Mouse (Mus musculus): ENCODE results near the gene Elovl1.
A peak's percentile ranks its signal among the peaks of the same experiment; 100 is the strongest.

Elovl1 gene

DNA sequence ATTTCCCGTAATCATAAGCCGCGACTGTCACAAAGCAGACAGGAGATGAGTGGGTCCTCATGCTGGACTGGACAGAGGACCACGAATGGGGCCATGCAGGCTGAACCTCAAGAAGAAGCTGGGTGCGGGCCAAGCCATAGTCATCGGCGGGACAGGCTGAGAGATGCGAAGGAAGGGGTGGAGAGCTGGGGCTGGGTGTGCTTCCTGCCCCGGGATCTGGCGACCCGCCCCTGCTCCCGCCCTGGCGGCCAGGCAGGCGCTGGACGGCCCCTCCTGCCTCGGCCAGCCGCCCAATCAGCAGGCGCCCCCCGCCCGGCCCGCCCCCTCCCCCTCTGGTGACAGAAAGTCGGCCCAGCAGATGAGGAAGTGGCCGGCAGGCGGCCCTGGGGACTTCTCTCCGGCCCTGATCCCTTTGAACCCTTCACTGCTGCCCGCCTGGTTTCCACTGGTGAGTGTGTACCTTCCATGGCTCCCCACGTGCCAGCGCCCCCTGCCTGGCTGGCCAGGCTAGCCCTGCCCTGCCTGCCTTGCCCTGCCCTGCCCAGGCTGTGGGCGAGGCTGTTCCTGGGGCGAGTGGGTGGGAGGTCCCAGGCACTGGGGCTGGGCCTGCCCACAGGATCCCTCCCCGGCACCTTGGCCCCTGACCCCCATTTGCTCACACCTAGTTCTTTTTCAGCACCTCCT lies at the start of gene Elovl1:
Elovl1 (plus strand) TSS at position 326 of the 684 bp plus-strand sequence.
- peak; percentile 64 for DNase-seq

- no peak for DNase-seq
Measured at GRCm38 (mm10) chr4:118383271-118383670, 44.6 kb upstream of the Elovl1 start.

DNA sequence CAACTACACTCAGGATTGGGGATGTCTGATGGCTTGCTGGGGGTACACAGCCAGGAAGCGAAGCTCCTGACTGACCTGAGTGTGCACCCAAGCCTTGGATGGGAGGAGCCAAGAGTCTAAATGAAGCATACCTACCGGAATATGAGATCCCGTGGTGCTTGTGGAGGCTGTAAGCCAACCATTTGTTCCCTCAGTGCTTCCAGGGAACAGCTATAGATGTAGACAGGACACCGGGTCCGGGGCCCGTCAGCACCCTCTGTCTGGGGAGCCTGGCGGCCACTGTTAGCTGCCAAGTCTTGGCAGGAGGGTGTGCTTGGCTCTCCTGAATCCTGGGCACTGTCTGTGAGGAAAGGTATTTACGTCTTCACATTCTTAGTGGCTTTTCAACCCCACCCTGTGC lies 40.6 kb upstream of the Elovl1 start:
- DNase-seq, result no peak

DNA sequence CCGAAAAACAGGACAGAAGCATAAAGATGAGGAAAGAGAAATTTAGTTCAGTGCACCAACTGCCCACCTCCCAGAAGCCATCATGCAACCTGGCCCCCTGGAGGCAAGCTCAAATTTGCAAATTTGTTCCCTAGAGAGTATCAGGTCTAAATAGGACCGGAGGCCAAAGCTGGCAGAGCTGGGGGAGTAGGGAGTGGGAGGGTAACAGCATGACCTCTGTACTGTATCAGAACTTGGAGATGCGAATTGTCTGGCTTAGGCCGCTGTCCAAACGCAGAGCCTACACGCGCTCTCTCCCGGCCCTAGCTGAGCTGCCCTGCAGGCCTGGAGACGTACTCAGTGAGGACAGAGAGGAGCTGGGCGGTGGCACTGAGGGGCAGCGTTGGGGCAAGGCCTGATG lies 37.7 kb upstream of the Elovl1 start:
- no peak for DNase-seq

GRCm38 (mm10) chr4:118394505-118394904 lies 33.4 kb upstream of the Elovl1 start:
- DNase-seq, result no peak

DNA sequence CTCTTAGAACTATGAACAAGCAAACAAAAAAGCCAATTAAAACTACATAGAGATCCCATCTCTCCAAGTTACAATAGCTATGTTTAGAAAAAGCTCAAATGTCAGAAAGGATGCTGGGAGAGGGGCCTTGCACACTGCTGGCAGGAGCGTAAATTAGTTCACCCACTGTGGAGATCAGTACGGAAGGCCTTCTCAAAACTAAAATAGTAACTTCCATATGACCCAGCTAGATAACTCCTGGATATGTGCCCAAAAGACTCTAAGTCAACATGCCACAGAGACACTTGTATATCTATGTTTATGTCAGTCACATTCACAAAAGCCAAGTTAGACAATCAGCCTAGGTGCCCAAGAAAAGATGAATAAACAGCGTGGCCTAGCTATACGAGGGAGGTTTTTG lies 32.6 kb upstream of the Elovl1 start:
- no peak for DNase-seq

DNA sequence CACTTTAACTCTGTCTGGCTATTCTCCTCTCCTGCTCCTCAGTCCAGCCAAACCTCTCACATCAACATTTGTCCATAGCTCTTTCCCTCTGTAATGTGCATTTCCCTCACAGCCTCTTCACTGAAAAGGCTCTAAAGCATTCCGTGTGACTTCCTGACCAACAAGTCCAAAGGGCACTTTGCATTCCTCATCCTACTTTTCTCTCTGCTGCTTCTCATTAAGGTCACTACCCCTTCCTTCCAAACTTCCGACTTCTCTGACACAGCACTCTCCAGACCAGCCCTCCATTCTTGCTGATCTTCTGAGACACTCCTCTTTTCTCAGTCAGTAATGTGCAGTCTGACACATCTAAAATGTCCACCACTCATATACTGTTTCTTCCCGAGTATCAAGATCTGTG lies 31.5 kb upstream of the Elovl1 start:
- DNase-seq, result no peak

GRCm38 (mm10) chr4:118398400-118398799 lies 29.5 kb upstream of the Elovl1 start:
- no peak for DNase-seq

DNA sequence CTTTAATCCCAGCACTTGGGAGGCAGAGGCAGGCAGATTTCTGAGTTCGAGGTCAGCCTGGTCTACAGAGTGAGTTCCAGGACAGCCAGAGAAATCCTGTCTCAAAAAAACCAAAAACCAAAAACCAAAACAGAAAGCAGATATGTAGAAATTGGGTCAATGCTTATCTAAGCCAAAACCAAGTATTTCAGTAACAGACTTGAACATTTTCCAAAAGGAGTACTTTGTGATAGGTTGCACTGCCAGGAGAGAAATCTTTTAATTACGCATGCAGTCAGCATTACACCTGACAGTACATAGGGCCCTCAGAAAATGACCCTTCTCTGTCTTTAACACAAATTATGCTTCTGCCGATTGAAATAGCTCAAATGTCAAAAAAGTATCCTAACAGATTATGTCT lies 26.5 kb upstream of the Elovl1 start:
- DNase-seq, result no peak

DNA sequence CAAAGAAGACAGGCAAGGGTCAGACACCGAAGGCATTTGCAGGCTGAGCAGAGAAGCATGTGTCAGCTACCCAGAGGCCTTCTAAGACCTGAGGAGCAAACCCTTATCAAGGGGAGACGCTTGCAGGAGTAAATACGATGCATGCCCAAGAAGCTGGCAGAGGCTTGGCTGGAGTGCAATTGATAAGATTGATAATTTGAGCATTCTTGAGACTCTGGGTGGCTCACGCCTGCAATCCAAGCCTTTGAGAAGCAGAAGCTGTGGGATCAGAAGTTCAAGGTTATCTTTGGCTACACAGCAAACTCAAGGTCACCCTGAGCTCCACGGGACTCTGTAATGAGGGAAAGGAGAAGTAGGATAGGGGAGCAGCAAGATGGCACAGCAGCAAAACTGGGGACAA lies 26.0 kb upstream of the Elovl1 start:
- DNase-seq, result no peak

GRCm38 (mm10) chr4:118402701-118403100 lies 25.2 kb upstream of the Elovl1 start:
- no peak for DNase-seq

DNA sequence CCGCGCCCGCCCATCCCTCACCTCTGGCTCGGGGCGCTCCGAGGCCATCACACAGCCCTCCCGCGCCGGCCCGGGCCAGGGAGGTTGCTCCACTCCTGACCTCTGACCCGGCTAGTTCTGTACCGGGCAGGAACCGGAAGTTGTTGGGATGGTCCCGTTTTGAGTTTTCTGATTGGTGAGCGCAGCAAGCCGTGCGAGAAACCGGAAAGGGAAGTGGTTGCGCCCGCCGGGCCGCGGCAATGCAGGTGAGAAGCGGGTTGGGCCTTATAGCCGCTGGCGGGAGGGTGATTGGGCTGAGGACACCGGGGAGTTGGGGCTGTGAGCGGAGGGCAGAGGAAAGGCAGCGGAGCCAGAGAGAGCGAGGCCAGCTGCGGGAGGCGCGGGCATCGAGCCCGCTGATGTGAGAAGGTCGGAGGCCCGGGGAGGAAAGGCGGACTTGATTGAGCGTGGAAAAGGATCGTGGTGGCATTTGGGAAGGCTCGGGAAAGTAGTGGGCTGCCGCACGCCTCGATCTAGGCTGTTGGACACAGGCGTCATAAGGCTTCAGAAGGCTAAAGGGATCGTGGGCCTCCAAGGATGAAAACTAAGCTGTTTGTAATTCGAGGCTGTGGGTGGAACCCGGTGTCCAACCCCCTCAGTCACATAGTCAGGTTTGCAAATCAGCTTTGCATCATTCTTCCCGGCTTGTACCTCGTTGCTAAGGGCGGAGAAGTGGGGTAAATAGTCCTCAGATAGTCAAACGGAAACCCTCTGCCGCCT lies 18.6 kb upstream of the Elovl1 start, which contains the start of the genes Szt2 and Med8:
Szt2 (minus strand) TSS at position 132 of the 759 bp plus-strand sequence.
Med8 (plus strand) TSS at position 196 of the 759 bp plus-strand sequence.
- peak; percentile 92 to 94 for DNase-seq

DNA sequence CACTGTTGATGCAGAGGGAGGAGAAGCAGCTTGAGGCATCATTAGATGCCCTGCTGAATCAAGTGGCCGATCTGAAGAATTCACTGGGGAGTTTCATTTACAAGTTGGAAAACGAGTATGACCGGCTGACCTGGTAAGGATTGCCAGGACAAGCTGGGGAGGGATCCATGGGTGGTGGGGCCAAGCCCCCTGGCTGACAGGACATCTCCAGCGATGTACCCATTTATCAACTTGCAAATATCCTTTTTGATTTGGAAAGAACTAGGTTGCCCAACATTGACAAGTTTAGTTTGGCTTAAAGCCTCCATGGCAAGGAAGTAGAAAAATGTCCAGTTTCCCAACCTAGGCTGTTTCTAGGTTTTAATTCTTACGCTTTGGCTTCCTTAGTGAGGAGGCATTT lies 17.0 kb upstream of the Elovl1 start:
- DNase-seq, result no peak

- no peak for DNase-seq
Measured at GRCm38 (mm10) chr4:118413553-118413952, 14.3 kb upstream of the Elovl1 start.

DNA sequence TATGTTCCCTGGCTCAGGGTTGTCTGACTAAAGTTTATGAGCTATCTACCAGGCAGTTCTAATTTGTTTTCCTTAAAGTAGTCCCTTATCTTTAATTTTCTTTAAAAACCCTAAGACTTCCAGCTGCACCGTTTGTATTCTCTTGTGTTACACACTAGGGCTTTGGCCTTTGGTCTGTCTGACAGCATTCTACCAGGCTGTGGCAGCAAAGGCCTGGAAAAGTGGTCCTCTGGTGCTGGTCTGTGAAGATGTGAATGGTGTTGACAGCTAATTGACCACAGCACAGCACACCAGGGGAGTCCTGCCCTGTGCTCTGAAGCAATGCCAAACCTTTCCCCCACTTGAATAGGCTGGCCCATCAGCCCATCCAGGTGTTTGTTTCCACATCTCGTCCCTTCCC lies 12.1 kb upstream of the Elovl1 start:
- DNase-seq, result no peak

DNA sequence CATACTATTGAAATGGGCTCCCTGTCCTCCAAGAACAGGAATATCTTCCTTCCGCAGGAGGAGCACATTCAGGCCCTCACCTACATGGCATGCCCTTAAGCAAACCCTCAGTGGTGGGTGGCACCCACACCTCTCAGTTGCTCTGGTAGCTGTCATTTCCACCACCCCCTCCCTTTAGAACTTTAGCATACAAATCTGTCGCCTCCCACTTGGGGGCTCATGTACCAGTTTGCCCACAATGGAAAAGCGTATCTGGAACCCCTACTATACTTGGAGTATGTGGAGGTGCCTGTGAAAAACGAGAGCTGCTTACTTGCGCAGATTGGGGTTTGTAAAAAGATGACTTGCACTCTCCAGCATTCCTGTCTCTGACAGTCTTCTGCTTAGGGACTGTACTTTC lies 11.6 kb upstream of the Elovl1 start:
- DNase-seq, result no peak

GRCm38 (mm10) chr4:118417112-118417797 lies 10.6 kb upstream of the Elovl1 start:
- no peak for DNase-seq

DNA sequence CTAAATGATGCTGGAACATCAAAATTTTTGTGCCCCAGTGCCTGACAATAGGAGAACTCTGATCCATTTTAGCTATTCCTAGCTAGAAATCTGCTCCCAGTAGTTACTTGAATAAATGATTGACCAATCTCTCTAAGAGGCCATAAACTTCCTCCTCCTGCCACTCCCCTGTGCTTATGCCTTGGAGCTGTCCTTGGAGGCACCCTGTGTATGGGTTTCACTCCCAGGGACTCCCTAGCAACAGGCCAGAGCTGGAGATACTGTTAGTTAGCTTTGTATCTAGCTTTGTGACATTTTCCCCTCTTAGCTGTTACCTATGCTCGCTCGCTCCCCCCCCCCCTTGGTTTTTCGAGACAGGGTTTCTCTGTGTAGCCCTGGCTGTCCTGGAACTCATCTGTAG lies 6.5 kb upstream of the Elovl1 start:
- DNase-seq, result no peak

DNA sequence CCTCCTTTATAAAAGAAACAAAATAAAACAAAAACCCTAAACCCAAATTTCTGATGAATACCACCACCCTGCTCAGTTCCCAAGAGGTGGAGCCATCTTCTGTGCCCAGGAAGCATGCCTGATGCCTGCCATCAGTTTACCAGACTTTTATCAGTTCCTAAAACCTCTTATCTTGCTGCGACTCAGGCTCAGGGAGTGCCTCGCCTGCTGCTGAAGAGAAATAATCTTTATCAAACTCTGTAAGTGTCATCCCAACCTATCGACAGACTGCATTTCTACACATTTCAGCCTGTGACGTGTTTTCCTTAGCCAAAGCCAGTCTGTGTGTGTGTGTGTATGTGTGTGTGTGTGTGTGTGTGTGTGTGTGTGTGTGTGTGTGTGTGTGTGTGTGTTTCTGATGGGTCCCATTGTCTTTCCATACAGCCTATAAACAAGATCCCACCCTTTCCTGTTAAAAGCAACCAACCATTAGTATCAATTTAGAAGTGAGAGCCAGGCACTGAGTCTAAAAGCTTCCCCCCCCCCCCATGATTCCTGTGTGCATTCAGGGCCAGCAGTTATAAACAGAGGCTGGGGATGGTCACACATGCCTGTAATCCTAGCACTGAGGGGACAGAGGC lies 3.2 kb upstream of the Elovl1 start:
- no peak for DNase-seq

DNA sequence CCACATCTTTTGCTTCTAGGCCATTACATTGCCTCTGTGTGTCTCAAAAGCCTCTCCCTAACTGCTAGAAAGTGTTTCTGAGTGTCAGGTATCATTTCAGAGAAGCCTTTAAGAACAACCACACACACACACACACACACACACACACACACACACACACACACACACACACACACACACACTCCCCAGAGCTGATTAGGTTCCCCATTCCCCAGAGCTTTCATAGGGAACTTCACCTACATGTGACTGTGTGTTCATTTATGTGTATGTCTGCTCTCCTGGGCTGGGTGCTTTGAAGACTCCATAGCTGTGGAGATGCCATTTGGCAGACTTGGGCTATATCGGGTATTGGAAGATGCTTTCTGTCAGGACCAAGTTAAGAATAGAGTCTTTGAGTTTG lies 2.5 kb upstream of the Elovl1 start:
- DNase-seq, result no peak

GRCm38 (mm10) chr4:118427415-118427767 lies 502 bp upstream of the Elovl1 start:
- no peak for DNase-seq

DNA sequence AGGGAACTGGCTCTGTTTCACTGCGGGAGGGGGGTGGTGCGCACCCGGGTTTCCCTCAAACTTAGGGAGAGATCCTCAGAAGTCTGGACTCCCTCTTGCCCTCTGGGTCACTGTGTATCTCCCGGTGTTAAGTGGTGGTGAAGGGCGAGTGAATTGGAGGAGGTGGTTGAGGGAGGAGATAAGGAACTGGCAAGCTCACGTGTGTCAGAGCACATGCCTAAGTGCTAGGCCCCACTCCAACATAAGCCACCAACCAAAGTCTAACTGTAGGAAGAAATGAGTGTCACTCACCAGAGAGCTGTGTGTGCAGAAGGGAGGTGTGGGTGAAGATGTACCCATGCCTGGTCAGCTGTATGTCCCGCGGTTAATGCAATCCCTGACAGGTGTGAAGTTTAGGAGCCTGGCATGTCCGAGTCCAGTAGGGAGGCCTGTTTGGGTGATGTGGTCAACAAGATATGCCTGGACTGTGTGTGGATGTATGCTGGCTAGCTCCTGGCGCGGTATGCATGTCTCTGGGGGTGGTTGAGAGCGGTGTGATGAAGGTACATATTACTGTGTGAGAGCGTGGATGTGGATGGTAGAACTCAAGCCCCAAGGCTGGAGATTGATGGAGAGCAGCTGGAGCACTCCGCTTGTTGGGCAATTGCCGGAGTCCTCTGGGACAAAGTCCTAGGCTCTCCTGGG lies 780 bp downstream of the Elovl1 start:
- DNase-seq, result peak; percentile 10 to 14
